Mouse (Mus musculus) myocyte (in vitro differentiated cells): ENCODE results near the gene Tor3a. TPM values are rescaled to one million over a fixed set of nuclear protein-coding genes. Genes with fewer than 3 reads are reported as not detected.

Source experiments
- H3K27me3 ChIP-seq: one replicate; pipeline ENCODE4 v1.6.1; 2011; ENCODE audit not compliant: control insufficient read depth, insufficient read depth, insufficient read length
- H3K36me3 ChIP-seq: one replicate; pipeline ENCODE4 v1.6.1; 2011; ENCODE audit not compliant: control insufficient read depth, insufficient read depth
- H3K4me2 ChIP-seq: one replicate; pipeline ENCODE4 v1.6.1; 2011; ENCODE audit warnings: low read depth, control low read depth
- H3K4me3 ChIP-seq: one replicate; pipeline ENCODE4 v1.5.1; 2011; ENCODE audit warnings: mild to moderate bottlenecking, control low read depth, moderate library complexity
- H3K79me2 ChIP-seq: one replicate; pipeline ENCODE4 v1.6.1; 2011; ENCODE audit not compliant: control insufficient read depth, insufficient read depth
- H3ac ChIP-seq: one replicate; pipeline ENCODE4 v1.6.1; 2011; ENCODE audit not compliant: control insufficient read depth, insufficient read length
- CEBPB ChIP-seq: IDR thresholded peaks from 2 replicates; pipeline ENCODE4 v1.6.1; 2011; ENCODE audit warnings: mild to moderate bottlenecking, moderate library complexity; ENCODE audit not compliant: poor library complexity, insufficient read depth, severe bottlenecking
- E2F4 ChIP-seq: IDR thresholded peaks from one replicate; pipeline ENCODE4 v1.6.1; 2011; ENCODE audit warnings: mild to moderate bottlenecking, control low read depth, moderate library complexity; ENCODE audit not compliant: insufficient read depth
- MAX ChIP-seq: IDR thresholded peaks from one replicate; pipeline ENCODE4 v1.6.1; 2011; ENCODE audit warnings: low read depth, mild to moderate bottlenecking, control low read depth
- MYOD1 ChIP-seq, 3 experiments: IDR thresholded peaks; one replicate each; pipeline ENCODE4 v1.6.1; 2011; ENCODE audit warnings: control low read depth in 2 of 3, low read depth in 2 of 3, mild to moderate bottlenecking in 2 of 3, moderate library complexity in 1 of 3; ENCODE audit not compliant: insufficient read length in 2 of 3, control insufficient read depth in 1 of 3
- MYOG ChIP-seq, 3 experiments: IDR thresholded peaks; one replicate each; pipeline ENCODE4 v1.6.1; 2011; ENCODE audit warnings: control low read depth in 2 of 3, low read depth in 2 of 3, mild to moderate bottlenecking in 2 of 3; ENCODE audit not compliant: insufficient read length in 2 of 3, control insufficient read depth in 1 of 3, insufficient read depth in 1 of 3
- POLR2A ChIP-seq: IDR thresholded peaks from one replicate; pipeline ENCODE4 v1.6.1; 2011; ENCODE audit warnings: low read depth, mild to moderate bottlenecking, control low read depth, moderate library complexity; ENCODE audit not compliant: insufficient read length
- POLR2AphosphoS2 ChIP-seq: IDR thresholded peaks from one replicate; pipeline ENCODE4 v1.6.1; 2011; ENCODE audit warnings: low read depth, control low read depth; ENCODE audit not compliant: insufficient read length
- REST ChIP-seq: IDR thresholded peaks from one replicate; pipeline ENCODE4 v1.6.1; 2011; ENCODE audit warnings: mild to moderate bottlenecking, control low read depth, moderate library complexity; ENCODE audit not compliant: insufficient read depth, insufficient read length
- SRF ChIP-seq: IDR thresholded peaks from one replicate; pipeline ENCODE4 v1.6.1; 2011; ENCODE audit warnings: low read depth; ENCODE audit not compliant: control insufficient read depth, insufficient read length
- TCF12 ChIP-seq: IDR thresholded peaks from one replicate; pipeline ENCODE4 v1.6.1; 2011; ENCODE audit warnings: mild to moderate bottlenecking, control low read depth; ENCODE audit not compliant: poor library complexity, insufficient read depth, severe bottlenecking
- TCF3 ChIP-seq: IDR thresholded peaks from one replicate; pipeline ENCODE4 v1.6.1; 2011; ENCODE audit warnings: low read depth, control low read depth; ENCODE audit not compliant: insufficient read length
- USF1 ChIP-seq: IDR thresholded peaks from one replicate; pipeline ENCODE4 v1.6.1; 2011; ENCODE audit warnings: low read depth, mild to moderate bottlenecking, control low read depth, moderate library complexity
- polyA plus RNA-seq: library from polyadenylated mRNA; unstranded; fragments of >200 nt; fragmentation: generic; extraction: Trizol; gene quantifications from one replicate; pipeline ENCODE4 v1.2.1, GENCODE M21; 2012; ENCODE audit warnings: missing spikeins

Gene Tor3a
- polyA plus RNA-seq, 1 experiment: 45.9 TPM

GRCm38 (mm10) chr1:156677230-156677629, 3.1 kb upstream of the Tor3a start:
- Histone ChIP-seq H3K4me2 (no peak overlapping the region), H3K27me3 (no peaks in the 10 kb centered on the region), H3K4me3 (no peak overlapping the region), H3ac (no peak overlapping the region), H3K79me2 (no peaks in the 10 kb centered on the region), H3K36me3 (no peaks in the 10 kb centered on the region)
- no peak for TF ChIP-seq REST
- TF ChIP-seq MYOG (IDR thresholded peaks at IDR 0.05; ENCODE audit: control insufficient read depth in 1 of 3, insufficient read depth in 1 of 3, insufficient read length in 2 of 3, low read depth in 2 of 3): no peak
- TF ChIP-seq USF1: no peak
- no peak for TF ChIP-seq E2F4
- no peak for TF ChIP-seq MAX

- H3K4me3 ChIP-seq: no peak overlapping the region
- TF ChIP-seq USF1: no peak
- no peak for TF ChIP-seq MYOG (IDR thresholded peaks at IDR 0.05; ENCODE audit: control insufficient read depth in 1 of 3, insufficient read depth in 1 of 3, insufficient read length in 2 of 3, low read depth in 2 of 3)
- TF ChIP-seq POLR2A: no peak
- no peak for TF ChIP-seq TCF12
- TF ChIP-seq CEBPB: no peak
- TF ChIP-seq MAX: no peak
- TF ChIP-seq REST: no peak
- no peak for TF ChIP-seq POLR2AphosphoS2
- no peak for TF ChIP-seq E2F4
- TF ChIP-seq TCF3: no peak
- TF ChIP-seq SRF: no peak
- TF ChIP-seq MYOD1 (IDR thresholded peaks at IDR 0.05; ENCODE audit: control insufficient read depth in 1 of 3, insufficient read length in 2 of 3, low read depth in 2 of 3): no peak
- H3K4me2 ChIP-seq: no peak overlapping the region
- no peaks in the 10 kb centered on the region for H3K27me3 ChIP-seq
- H3K79me2 ChIP-seq: no peaks in the 10 kb centered on the region
- H3ac ChIP-seq: no peak overlapping the region
- peaks cover 4% of the 10 kb centered on the region for H3K36me3 ChIP-seq
Observed at GRCm38 (mm10) chr1:156676596-156676995, 2.4 kb upstream of the Tor3a start.

DNA sequence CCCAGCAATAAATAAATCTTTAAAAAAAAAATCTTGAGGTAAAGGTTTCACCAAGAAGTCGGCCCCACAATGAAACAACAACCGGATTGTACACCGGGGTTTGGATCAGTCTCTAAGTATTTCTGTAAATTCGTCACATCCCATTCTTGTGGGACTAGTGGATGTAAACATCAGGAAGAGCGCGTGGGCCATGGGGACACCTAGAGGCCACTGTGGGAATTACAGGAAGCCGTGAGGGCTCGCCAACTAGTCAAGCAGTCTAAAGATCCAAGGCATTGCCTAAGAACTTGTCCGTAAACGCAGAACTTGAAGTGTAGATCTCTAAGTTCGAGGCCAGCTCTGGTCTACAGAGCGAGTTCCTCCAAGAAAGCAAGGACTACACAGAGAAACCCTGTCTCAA, 2.0 kb upstream of the Tor3a start:
- no peak overlapping the region for H3K4me3 ChIP-seq
- TF ChIP-seq E2F4 (no peak), MYOG (IDR thresholded peaks at IDR 0.05; ENCODE audit: control insufficient read depth in 1 of 3, insufficient read depth in 1 of 3, insufficient read length in 2 of 3, low read depth in 2 of 3) (no peak), MYOD1 (IDR thresholded peaks at IDR 0.05; ENCODE audit: control insufficient read depth in 1 of 3, insufficient read length in 2 of 3, low read depth in 2 of 3) (no peak), MAX (no peak), TCF12 (no peak), SRF (no peak), TCF3 (no peak), USF1 (no peak), CEBPB (no peak), POLR2AphosphoS2 (no peak), POLR2A (no peak), REST (no peak)
- no peaks in the 10 kb centered on the region for H3K27me3 ChIP-seq
- H3K4me2 ChIP-seq: no peak overlapping the region
- peaks cover 4% of the 10 kb centered on the region for H3K36me3 ChIP-seq
- no peak overlapping the region for H3ac ChIP-seq
- no peaks in the 10 kb centered on the region for H3K79me2 ChIP-seq

DNA sequence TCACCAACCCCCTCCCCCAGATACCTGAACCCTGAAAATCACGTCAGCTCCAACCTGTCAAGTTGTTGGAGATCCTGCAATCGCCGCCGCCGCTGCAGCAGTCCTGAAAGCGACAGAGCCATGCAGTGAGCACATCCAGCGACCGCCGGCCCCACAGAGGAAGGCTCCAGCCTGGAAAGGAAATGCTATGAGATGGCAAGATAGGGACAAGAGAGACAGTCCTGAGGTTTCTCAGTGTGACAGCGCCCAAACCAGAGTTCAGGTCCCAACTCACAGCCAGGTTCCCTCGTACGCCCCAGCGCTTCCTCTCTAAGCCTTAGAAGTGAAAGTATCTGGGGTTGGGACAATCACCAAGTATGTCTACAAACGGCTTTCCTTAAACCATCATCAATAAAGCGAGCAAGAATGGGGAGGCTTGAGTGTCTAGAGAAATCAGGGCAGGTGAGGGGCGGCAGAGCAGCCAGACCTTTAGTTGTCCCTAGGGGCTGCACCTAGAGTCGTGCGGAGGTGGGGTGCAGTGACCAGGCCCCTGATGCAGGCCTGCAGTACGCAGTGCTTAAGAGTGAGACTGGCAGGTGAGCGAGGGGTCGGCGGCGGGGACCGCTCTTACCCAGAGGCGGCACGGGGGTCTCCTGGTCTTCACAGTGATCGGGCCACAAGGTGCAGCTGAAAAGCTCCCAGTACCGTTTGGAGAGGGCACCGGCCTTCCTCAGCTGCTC, 521 bp downstream of the Tor3a start:
- TF ChIP-seq TCF3 (no peak), MYOG (IDR thresholded peaks at IDR 0.05; ENCODE audit: control insufficient read depth in 1 of 3, insufficient read depth in 1 of 3, insufficient read length in 2 of 3, low read depth in 2 of 3) (peak in 1 of 3 experiments; percentile 8), MAX (no peak)
- peak overlapping the region; percentile 94 for H3K4me2 ChIP-seq
- no peaks in the 10 kb centered on the region for H3K27me3 ChIP-seq
- peaks cover 5% of the 10 kb centered on the region for H3K79me2 ChIP-seq
- peak overlapping the region; percentile 90 for H3K4me3 ChIP-seq
- H3ac ChIP-seq: peak overlapping the region; percentile 42
- peaks cover 12% of the 10 kb centered on the region for H3K36me3 ChIP-seq
